Mouse (Mus musculus): ENCODE measurements at regions not wholly inside any gene's neighbourhood (a gene's known extent, or its start where the extent isn't known, plus 50 kb on each side); places are given as distances from the start of the nearest gene placed in this dataset.

- Histone ChIP-seq H3K4me3 (ENCODE audit: low read length) (no peak overlapping the region), H3K27me3 (ENCODE audit: insufficient read depth, low read length) (peaks cover 19% of the 10 kb centered on the region; the same call in 1 of the 2 replicates), H3K4me1 (ENCODE audit: insufficient read depth, low read length) (peaks cover 13% of the 10 kb centered on the region), H3K27ac (ENCODE audit: low read length) (no peak overlapping the region), H3K36me3 (ENCODE audit: insufficient read depth, low read length) (no peaks in the 10 kb centered on the region), H3K4me2 (replicated peaks; ENCODE audit: low read depth, low read length) (no peak overlapping the region), H3K9ac (replicated peaks; ENCODE audit: low read length) (no peak overlapping the region), H3K9me3 (ENCODE audit: low read length) (no peaks in the 10 kb centered on the region)
- 2% methylated on average over 10 of the region's 10 CpGs for WGBS
- no peak for ATAC-seq (ENCODE audit: low FRiP score, low TSS enrichment)
Observed at GRCm38 (mm10) chr7:37346041-37346440, 427.4 kb downstream of the Zfp536 start.

DNA sequence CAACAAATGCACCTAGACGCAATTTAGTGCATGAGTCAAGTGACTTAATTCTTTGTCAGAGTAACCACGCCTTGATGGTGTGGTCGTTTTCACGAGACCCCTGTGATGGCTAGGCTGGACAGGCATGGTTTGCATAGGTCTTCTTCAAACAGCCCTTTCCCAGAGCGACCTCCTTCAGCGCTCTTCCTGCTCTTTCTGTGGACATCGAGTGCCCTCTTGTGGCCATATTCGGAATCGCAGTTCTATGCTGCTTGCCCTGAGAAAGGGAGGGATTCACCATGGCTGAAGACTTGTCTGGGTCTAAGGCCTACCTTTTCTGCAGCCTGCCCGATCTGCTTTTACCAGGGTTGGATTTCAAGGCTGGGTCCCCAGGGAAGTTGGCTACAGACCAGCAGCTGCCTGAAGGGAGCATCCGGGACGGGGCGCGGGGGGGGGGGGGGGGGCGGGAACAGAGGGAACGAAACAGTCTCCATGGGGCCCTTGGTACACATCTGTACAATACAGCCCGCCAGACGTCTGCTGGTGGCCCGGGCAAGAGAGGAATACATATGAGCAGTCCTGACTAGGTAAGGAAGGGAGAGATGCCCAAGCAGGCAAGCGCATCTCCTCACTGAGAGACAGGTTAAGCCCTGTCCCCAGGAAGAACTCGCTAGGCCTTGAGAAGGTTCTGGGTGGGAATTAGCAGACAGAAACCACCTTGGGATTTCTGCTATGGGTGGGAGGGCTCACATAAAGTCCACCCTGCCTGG lies 415.6 kb downstream of the Zfp536 start:
- Histone ChIP-seq H3K27me3 (ENCODE audit: insufficient read depth, low read length) (0 out of 2 replicates have a peak, but pooled peaks cover 3% of the 10 kb centered on the region), H3K9ac (replicated peaks; ENCODE audit: low read length) (no peak overlapping the region), H3K27ac (ENCODE audit: low read length) (no peak overlapping the region), H3K4me1 (ENCODE audit: insufficient read depth, low read length) (peaks cover 12% of the 10 kb centered on the region), H3K4me3 (ENCODE audit: low read length) (no peak overlapping the region), H3K9me3 (ENCODE audit: low read length) (no peaks in the 10 kb centered on the region), H3K36me3 (ENCODE audit: insufficient read depth, low read length) (no peaks in the 10 kb centered on the region), H3K4me2 (replicated peaks; ENCODE audit: low read depth, low read length) (0 out of 2 replicates have a peak overlapping the region, but pooled peaks have one; percentile 34)
- 24% methylated on average over 21 of the region's 21 CpGs for WGBS
- ATAC-seq (ENCODE audit: low FRiP score, low TSS enrichment): peak; percentile 40; the same call in 1 of the 2 replicates

DNA sequence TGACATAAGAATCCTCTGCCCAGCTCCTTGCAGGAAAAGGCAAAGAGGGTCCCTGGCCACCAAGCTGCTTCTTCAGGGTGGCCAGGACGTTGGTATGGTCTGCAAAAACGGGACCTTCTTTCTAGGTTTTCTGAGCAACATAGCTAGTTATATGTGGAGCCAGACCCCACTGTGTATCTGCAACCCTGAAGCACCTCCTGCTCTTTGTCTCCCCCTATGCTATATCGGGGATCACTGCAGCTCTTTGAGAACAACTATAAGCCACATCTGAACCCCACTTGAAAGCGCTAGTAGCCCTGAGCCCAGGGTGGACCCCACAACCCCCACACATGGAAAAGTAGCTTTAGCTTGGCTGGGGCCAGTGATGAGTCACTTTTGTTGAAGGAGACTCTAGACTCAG lies 414.9 kb downstream of the Zfp536 start:
- Histone ChIP-seq H3K4me2 (replicated peaks; ENCODE audit: low read depth, low read length) (no peak overlapping the region), H3K9ac (replicated peaks; ENCODE audit: low read length) (no peak overlapping the region), H3K27ac (ENCODE audit: low read length) (no peak overlapping the region), H3K9me3 (ENCODE audit: low read length) (no peaks in the 10 kb centered on the region), H3K27me3 (ENCODE audit: insufficient read depth, low read length) (0 out of 2 replicates have a peak, but pooled peaks cover 3% of the 10 kb centered on the region), H3K4me3 (ENCODE audit: low read length) (no peak overlapping the region), H3K4me1 (ENCODE audit: insufficient read depth, low read length) (peaks cover 14% of the 10 kb centered on the region), H3K36me3 (ENCODE audit: insufficient read depth, low read length) (no peaks in the 10 kb centered on the region)
- ATAC-seq (ENCODE audit: low FRiP score, low TSS enrichment): no peak
- WGBS: 66% methylated on average over 4 of the region's 4 CpGs

DNA sequence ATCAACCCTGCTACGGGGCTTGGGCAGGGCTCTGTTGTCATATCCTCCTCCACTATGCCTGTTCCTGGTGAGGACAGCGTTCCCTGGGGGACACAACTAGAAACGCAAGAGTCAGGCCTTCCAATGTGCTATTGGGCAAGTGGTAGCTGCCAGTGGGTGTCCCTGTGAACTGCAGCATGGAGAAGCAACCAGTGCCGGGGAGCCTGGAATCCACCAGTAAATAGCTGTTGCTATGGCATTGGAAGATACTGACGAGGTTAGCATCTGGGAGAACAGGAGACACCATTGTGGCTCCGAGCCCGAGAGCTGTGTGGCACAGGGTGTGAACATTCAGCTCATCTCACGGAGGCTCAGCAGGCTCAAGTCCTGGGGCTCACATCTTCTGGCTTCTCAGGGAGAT lies 414.0 kb downstream of the Zfp536 start:
- Histone ChIP-seq H3K4me1 (ENCODE audit: insufficient read depth, low read length) (peaks cover 24% of the 10 kb centered on the region), H3K9ac (replicated peaks; ENCODE audit: low read length) (no peak overlapping the region), H3K9me3 (ENCODE audit: low read length) (no peaks in the 10 kb centered on the region), H3K27ac (ENCODE audit: low read length) (no peak overlapping the region), H3K4me3 (ENCODE audit: low read length) (no peak overlapping the region), H3K36me3 (ENCODE audit: insufficient read depth, low read length) (no peaks in the 10 kb centered on the region), H3K27me3 (ENCODE audit: insufficient read depth, low read length) (0 out of 2 replicates have a peak, but pooled peaks cover 3% of the 10 kb centered on the region), H3K4me2 (replicated peaks; ENCODE audit: low read depth, low read length) (no peak overlapping the region)
- ATAC-seq (ENCODE audit: low FRiP score, low TSS enrichment): no peak
- WGBS: 83% methylated on average over 8 of the region's 8 CpGs

GRCm38 (mm10) chr7:37360171-37360570 lies 413.3 kb downstream of the Zfp536 start:
- Histone ChIP-seq H3K27me3 (ENCODE audit: insufficient read depth, low read length) (0 out of 2 replicates have a peak, but pooled peaks cover 3% of the 10 kb centered on the region), H3K27ac (ENCODE audit: low read length) (no peak overlapping the region), H3K4me2 (replicated peaks; ENCODE audit: low read depth, low read length) (no peak overlapping the region), H3K4me3 (ENCODE audit: low read length) (no peak overlapping the region), H3K4me1 (ENCODE audit: insufficient read depth, low read length) (peaks cover 25% of the 10 kb centered on the region), H3K36me3 (ENCODE audit: insufficient read depth, low read length) (no peaks in the 10 kb centered on the region), H3K9me3 (ENCODE audit: low read length) (no peaks in the 10 kb centered on the region), H3K9ac (replicated peaks; ENCODE audit: low read length) (no peak overlapping the region)
- no peak for ATAC-seq (ENCODE audit: low FRiP score, low TSS enrichment)
- 3% methylated on average over 3 of the region's 3 CpGs for WGBS

- Histone ChIP-seq H3K4me2 (replicated peaks; ENCODE audit: low read depth, low read length) (peak overlapping the region; percentile 78), H3K4me1 (ENCODE audit: insufficient read depth, low read length) (peaks cover 25% of the 10 kb centered on the region), H3K36me3 (ENCODE audit: insufficient read depth, low read length) (no peaks in the 10 kb centered on the region), H3K9me3 (ENCODE audit: low read length) (no peaks in the 10 kb centered on the region), H3K27ac (ENCODE audit: low read length) (peak overlapping the region; percentile 61; the same call in 1 of the 2 replicates), H3K27me3 (ENCODE audit: insufficient read depth, low read length) (0 out of 2 replicates have a peak, but pooled peaks cover 1% of the 10 kb centered on the region), H3K9ac (replicated peaks; ENCODE audit: low read length) (peak overlapping the region; percentile 65), H3K4me3 (ENCODE audit: low read length) (peak overlapping the region; percentile 44)
- 2% methylated on average over 16 of the region's 16 CpGs for WGBS
- ATAC-seq (ENCODE audit: low FRiP score, low TSS enrichment): peak; percentile 21
Observed at GRCm38 (mm10) chr7:37361802-37362441, 411.5 kb downstream of the Zfp536 start.

DNA sequence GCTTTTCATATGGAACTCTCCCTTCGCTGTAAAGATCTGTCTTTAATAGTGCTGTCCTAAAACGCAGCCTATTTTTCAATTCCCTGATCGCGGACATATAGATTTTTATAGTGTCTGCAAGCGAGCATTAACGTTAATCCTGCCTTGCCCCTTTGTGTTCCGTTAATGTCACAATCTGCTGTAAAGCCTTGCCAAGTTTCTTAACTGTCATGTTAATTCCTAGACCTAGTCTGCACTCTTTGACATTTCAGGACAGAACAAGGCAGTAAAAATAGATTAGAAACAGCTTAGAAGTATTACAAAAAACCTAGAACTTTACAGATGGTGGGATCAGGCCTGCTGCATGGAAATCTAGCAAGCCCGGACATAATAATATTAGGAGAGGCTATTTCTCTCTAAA lies 410.6 kb downstream of the Zfp536 start:
- Histone ChIP-seq H3K27ac (ENCODE audit: low read length) (peak overlapping the region; percentile 22; the same call in 1 of the 2 replicates), H3K27me3 (ENCODE audit: insufficient read depth, low read length) (no peaks in the 10 kb centered on the region), H3K9ac (replicated peaks; ENCODE audit: low read length) (no peak overlapping the region), H3K9me3 (ENCODE audit: low read length) (no peaks in the 10 kb centered on the region), H3K4me2 (replicated peaks; ENCODE audit: low read depth, low read length) (peak overlapping the region; percentile 78), H3K4me1 (ENCODE audit: insufficient read depth, low read length) (peaks cover 25% of the 10 kb centered on the region), H3K36me3 (ENCODE audit: insufficient read depth, low read length) (no peaks in the 10 kb centered on the region), H3K4me3 (ENCODE audit: low read length) (no peak overlapping the region)
- no peak for ATAC-seq (ENCODE audit: low FRiP score, low TSS enrichment)
- WGBS: 30% methylated on average over 8 of the region's 8 CpGs

DNA sequence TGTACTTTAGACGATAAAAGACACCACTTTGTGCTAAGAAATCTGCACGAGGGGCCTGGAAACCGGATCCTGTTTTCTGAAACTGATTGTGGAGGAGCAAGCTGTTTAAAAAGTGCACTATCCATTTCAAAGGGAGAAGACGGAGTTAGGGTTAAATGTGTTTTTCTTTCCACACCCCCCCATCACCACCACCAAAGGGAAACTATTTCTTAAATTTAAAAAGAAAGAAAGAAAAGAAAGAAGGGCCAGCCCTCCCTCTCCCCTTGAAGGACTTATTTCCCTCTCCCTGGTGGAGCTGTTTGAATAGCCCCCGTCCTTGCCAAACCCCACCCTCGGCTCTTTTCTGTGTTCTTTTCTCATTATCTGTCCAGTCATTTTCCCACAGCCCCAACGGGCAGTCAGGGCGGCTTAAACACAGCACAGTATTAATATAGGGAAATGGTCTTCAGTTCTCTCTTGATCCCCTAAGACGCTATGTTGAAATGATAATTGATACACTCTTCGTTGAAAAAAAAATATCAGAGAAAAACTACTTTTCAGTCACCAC lies 409.7 kb downstream of the Zfp536 start:
- Histone ChIP-seq H3K27ac (ENCODE audit: low read length) (peak overlapping the region; percentile 27; the same call in 1 of the 2 replicates), H3K9ac (replicated peaks; ENCODE audit: low read length) (no peak overlapping the region), H3K4me2 (replicated peaks; ENCODE audit: low read depth, low read length) (0 out of 2 replicates have a peak overlapping the region, but pooled peaks have one; percentile 12), H3K4me3 (ENCODE audit: low read length) (no peak overlapping the region), H3K27me3 (ENCODE audit: insufficient read depth, low read length) (no peaks in the 10 kb centered on the region), H3K9me3 (ENCODE audit: low read length) (no peaks in the 10 kb centered on the region), H3K4me1 (ENCODE audit: insufficient read depth, low read length) (peaks cover 25% of the 10 kb centered on the region), H3K36me3 (ENCODE audit: insufficient read depth, low read length) (no peaks in the 10 kb centered on the region)
- ATAC-seq (ENCODE audit: low FRiP score, low TSS enrichment): no peak
- WGBS: 21% methylated on average over 10 of the region's 10 CpGs

DNA sequence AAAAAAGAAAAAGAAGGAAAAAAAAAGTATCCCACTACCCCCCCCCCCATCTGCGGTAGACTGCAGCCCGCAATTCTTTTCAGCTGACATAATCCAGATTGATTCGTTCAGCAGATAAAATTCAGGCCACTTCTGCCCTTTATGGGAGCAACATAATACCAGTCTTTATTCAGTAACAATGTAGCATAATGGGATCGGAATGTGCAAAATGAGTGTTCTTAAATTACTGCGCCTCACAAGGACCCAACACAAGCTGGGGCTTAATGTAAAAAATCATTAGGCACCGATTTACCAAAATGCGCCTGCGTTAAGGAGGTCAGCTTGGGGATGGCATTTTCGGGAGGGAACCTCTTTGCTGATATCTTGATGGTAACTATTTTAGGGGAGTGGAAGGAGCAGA lies 409.2 kb downstream of the Zfp536 start:
- H3K27ac ChIP-seq (ENCODE audit: low read length): no peak overlapping the region
- H3K9ac ChIP-seq (replicated peaks; ENCODE audit: low read length): no peak overlapping the region
- no peak overlapping the region for H3K4me3 ChIP-seq (ENCODE audit: low read length)
- H3K4me2 ChIP-seq (replicated peaks; ENCODE audit: low read depth, low read length): no peak overlapping the region
- peaks cover 25% of the 10 kb centered on the region for H3K4me1 ChIP-seq (ENCODE audit: insufficient read depth, low read length)
- no peaks in the 10 kb centered on the region for H3K9me3 ChIP-seq (ENCODE audit: low read length)
- no peaks in the 10 kb centered on the region for H3K36me3 ChIP-seq (ENCODE audit: insufficient read depth, low read length)
- H3K27me3 ChIP-seq (ENCODE audit: insufficient read depth, low read length): no peaks in the 10 kb centered on the region
- 31% methylated on average over 9 of the region's 9 CpGs for WGBS
- no peak for ATAC-seq (ENCODE audit: low FRiP score, low TSS enrichment)

Measured in kidney, embryonic 16.5 days (tissue).